Mouse (Mus musculus): ENCODE data around the gene Abce1. TPM values are rescaled to one million over a fixed set of nuclear protein-coding genes. Genes with fewer than 3 reads are reported as not detected.
A peak's percentile ranks its signal among the peaks of the same experiment; 100 is the strongest.

Gene Abce1
- total and polyA plus RNA-seq, 3 experiments = 15.4 to 46.4 (median 44.4) TPM

DNA sequence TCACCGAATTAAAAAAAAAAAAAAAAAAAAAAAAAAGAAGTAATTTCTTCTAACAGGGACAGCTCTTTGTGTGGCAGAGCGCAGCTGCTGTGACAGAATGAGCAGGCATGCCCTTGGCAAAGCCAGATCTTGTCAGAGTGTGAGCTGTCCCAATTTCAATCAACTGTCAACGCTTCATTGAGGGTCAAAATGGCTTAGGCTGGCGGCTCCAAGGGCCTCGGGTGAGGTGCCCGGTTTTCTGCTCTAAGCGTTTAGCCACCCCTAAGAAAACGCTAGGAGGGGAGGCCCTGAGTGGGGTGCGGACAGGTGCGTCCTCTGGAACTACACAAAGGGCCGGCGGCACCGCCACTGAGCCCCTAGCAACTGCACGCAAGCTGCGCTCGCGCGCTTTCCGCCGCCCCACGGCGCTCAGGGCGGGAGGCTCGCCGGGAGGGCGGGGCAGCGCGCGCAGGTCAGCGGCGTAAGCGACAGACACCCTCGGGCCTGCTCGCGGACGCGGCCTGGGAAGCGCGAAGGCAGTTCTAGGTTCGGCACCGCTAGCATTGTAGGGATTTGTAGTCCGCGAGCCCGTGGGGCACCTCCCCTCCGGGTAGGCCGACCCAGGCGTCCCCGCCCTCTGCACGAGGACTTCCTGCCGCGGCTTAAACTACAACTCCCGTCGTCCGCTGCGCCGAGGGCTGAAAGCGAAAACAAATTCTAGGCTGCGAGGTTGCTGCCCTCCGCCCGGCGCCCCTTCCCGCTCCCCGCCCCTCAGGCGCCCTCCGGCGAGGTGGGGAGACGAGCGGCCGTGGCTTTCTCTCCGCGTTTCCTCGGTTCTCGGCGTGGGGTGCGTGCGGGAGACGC is 72.6 kb downstream of the Abce1 start:
- peak overlapping the region; percentile 83 for H3K9ac ChIP-seq (ENCODE audit: low read depth, low read length)
- peak overlapping the region; percentile 95 for H3K4me3 ChIP-seq
- peak overlapping the region; percentile 95 for H3K27ac ChIP-seq
- WGBS = under 1% methylated on average over 77 of the region's 77 CpGs
- intact Hi-C loops (cut with DNase I) = loop anchor here (1.0 to 5.0 kb wide), 3 partner anchors 52 to 344 kb away; partner anchors contain the start of genes Abce1 and Anapc10
- 0 out of 2 replicates have a peak, but pooled peaks have one; percentile 9 for TF ChIP-seq CTCF (IDR thresholded peaks at IDR 0.05)
- peak; percentile 43; the same call in 1 of the 2 replicates for TF ChIP-seq EP300 (IDR thresholded peaks at IDR 0.05; ENCODE audit: insufficient read depth, low read depth, low read length)
- peak; percentile 80 for TF ChIP-seq POLR2A (IDR thresholded peaks at IDR 0.05; ENCODE audit: insufficient read depth, low read depth, low read length)
- peaks cover 3% of the 10 kb centered on the region; the same call in 1 of the 2 replicates for H3K4me1 ChIP-seq (ENCODE audit: control insufficient read depth, insufficient read depth, low read length)
- H3K79me2 ChIP-seq (replicated peaks; ENCODE audit: control insufficient read depth, insufficient read depth, low read length) = peaks cover 3% of the 10 kb centered on the region
- H3K36me3 ChIP-seq (ENCODE audit: control insufficient read depth, insufficient read depth, low read length) = peaks cover 15% of the 10 kb centered on the region
- H3K27me3 ChIP-seq (ENCODE audit: control insufficient read depth, insufficient read depth, low read length) = no peaks in the 10 kb centered on the region
- peak; percentile 98 to 100 for DNase-seq

DNA sequence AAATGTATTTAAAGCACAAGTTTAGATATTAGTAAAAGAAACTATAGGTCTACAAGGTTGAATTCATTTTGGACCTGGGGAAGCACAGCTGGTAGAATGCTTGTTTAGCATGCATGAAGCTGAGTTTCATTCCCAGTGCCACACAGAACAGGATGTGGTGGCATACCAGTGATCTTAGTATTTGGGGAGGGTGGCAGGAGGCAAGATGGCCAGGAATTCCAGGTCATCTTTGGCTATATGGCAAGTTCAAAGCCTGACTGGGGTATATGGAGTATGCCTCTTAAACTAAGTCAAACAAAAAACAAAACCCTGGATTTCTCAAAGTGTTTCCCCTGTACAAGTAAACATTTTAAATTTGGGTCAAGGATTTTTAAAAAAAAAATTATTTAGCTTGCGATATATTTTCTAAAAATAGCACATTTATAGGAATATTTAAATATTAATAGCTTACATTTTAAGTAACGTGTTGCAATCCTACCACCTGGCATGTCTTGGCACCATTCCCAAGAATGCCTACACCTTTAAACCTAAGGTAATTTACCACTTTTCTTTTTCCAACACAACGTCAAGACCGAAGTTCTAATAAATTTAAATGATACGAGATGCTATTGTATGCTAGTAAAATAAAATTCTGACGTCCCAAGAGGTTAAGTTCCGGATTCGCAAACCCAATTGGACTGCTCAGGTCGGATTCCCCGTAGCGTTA is 73.4 kb downstream of the Abce1 start:
- intact Hi-C loops (cut with DNase I) = loop anchor here (2.0 to 5.0 kb wide), 2 partner anchors 51 to 73 kb away; partner anchors contain the start of genes Abce1 and Anapc10
- WGBS = 4% methylated on average over 11 of the region's 11 CpGs

DNA sequence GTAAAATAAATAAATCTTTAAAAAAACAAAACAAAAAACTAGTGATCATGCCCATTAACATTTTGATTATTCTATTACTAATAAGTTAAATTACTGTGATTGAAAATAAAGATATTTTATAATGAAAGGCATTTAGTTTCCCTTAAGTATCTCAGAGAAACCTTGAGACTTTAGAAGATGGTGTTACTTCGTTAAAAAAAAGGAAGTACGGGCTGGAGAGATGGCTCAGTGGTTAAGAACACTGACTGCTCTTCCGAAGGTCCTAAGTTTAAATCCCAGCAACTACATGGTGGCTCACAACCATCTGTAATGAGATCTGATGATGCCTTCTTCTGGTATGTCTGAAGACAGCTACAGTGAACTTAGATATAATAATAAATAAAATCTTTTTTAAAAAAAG is 74.3 kb downstream of the Abce1 start:
- 87% methylated on average over 3 of the region's 3 CpGs for WGBS
- H3K27ac ChIP-seq = no peak overlapping the region
- no peak overlapping the region for H3K9ac ChIP-seq (ENCODE audit: low read depth, low read length)
- intact Hi-C loops (cut with DNase I) = loop anchor here (5.0 kb wide), 1 partner anchor 50 kb away; no protein-coding TSS in a partner anchor
- H3K27me3 ChIP-seq (ENCODE audit: control insufficient read depth, insufficient read depth, low read length) = no peaks in the 10 kb centered on the region
- H3K4me3 ChIP-seq = no peak overlapping the region
- TF ChIP-seq EP300 (IDR thresholded peaks at IDR 0.05; ENCODE audit: insufficient read depth, low read depth, low read length) (no peak), POLR2A (IDR thresholded peaks at IDR 0.05; ENCODE audit: insufficient read depth, low read depth, low read length) (no peak), CTCF (IDR thresholded peaks at IDR 0.05) (no peak)
- no peak for DNase-seq
- H3K4me1 ChIP-seq (ENCODE audit: control insufficient read depth, insufficient read depth, low read length) = peaks cover 3% of the 10 kb centered on the region; the same call in 1 of the 2 replicates
- peaks cover 1% of the 10 kb centered on the region; the same call in 1 of the 2 replicates for H3K79me2 ChIP-seq (replicated peaks; ENCODE audit: control insufficient read depth, insufficient read depth, low read length)
- H3K36me3 ChIP-seq (ENCODE audit: control insufficient read depth, insufficient read depth, low read length) = peaks cover 10% of the 10 kb centered on the region

More for the DNA sequence above, 73.4 kb downstream of the Abce1 start:
- Histone ChIP-seq H3K36me3 (ENCODE audit: control insufficient read depth, insufficient read depth, low read length) (peaks cover 14% of the 10 kb centered on the region), H3K79me2 (replicated peaks; ENCODE audit: control insufficient read depth, insufficient read depth, low read length) (peaks cover 3% of the 10 kb centered on the region; the same call in 1 of the 2 replicates), H3K4me3 (peak overlapping the region; percentile 95), H3K9ac (ENCODE audit: low read depth, low read length) (no peak overlapping the region; the same call in 1 of the 2 replicates), H3K27me3 (ENCODE audit: control insufficient read depth, insufficient read depth, low read length) (no peaks in the 10 kb centered on the region), H3K4me1 (ENCODE audit: control insufficient read depth, insufficient read depth, low read length) (peaks cover 3% of the 10 kb centered on the region; the same call in 1 of the 2 replicates), H3K27ac (peak overlapping the region; percentile 95)
- DNase-seq = no peak
- TF ChIP-seq POLR2A (IDR thresholded peaks at IDR 0.05; ENCODE audit: insufficient read depth, low read depth, low read length) (no peak), CTCF (IDR thresholded peaks at IDR 0.05) (no peak), EP300 (IDR thresholded peaks at IDR 0.05; ENCODE audit: insufficient read depth, low read depth, low read length) (no peak)

DNA sequence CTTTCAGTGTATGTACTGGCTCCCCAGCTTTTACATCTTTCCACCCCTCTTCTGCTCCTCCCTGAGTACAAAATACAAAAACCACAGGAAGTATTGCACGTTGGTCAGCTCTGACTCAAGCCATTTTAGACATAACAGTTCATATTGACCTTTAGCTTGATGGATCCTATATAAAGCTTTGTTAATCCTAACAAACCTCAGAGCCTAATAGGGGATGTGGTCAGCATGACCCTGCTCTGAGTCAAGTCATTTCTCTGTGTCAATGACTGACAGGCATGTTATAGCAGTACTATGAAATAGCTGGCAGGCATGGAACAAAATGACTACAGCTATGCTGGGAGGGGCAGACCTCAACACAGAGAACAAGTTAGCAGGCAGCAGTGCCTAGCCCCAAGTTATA is 75.4 kb downstream of the Abce1 start:
- Histone ChIP-seq H3K4me1 (ENCODE audit: control insufficient read depth, insufficient read depth, low read length) (no peaks in the 10 kb centered on the region), H3K27ac (no peak overlapping the region), H3K27me3 (ENCODE audit: control insufficient read depth, insufficient read depth, low read length) (no peaks in the 10 kb centered on the region), H3K79me2 (replicated peaks; ENCODE audit: control insufficient read depth, insufficient read depth, low read length) (no peaks in the 10 kb centered on the region), H3K4me3 (no peak overlapping the region), H3K9ac (ENCODE audit: low read depth, low read length) (no peak overlapping the region), H3K36me3 (ENCODE audit: control insufficient read depth, insufficient read depth, low read length) (peaks cover 3% of the 10 kb centered on the region)
- TF ChIP-seq EP300 (IDR thresholded peaks at IDR 0.05; ENCODE audit: insufficient read depth, low read depth, low read length) = no peak
- TF ChIP-seq CTCF (IDR thresholded peaks at IDR 0.05) = no peak
- no peak for TF ChIP-seq POLR2A (IDR thresholded peaks at IDR 0.05; ENCODE audit: insufficient read depth, low read depth, low read length)
- DNase-seq = no peak
- WGBS = 56% methylated on average over 1 of the region's 1 CpGs
- intact Hi-C loops (cut with DNase I) = loop anchor here (5.0 kb wide), 1 partner anchor 49 kb away; no protein-coding TSS in a partner anchor

DNA sequence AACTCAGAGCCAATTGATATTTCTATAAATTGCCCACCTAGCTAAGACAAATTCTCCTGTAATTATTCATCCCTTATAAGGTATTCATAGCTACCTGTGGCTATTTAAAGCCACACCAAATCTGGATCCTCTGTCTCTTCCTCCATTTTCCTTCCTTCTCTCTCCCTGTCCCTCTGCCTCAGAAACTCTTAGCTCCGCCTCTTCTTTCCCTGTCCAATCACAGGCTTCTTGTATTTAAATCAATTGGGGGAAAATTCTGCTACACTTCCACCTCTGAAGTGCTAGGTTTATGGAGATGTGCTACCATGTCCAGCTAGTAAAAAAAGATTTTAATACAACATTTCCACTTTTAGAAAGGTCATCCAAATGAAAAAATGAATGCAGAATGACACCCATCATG is 76.0 kb downstream of the Abce1 start:
- no peaks in the 10 kb centered on the region for H3K4me1 ChIP-seq (ENCODE audit: control insufficient read depth, insufficient read depth, low read length)
- H3K4me3 ChIP-seq = no peak overlapping the region
- no peak for TF ChIP-seq POLR2A (IDR thresholded peaks at IDR 0.05; ENCODE audit: insufficient read depth, low read depth, low read length)
- no peak for TF ChIP-seq CTCF (IDR thresholded peaks at IDR 0.05)
- no peak for TF ChIP-seq EP300 (IDR thresholded peaks at IDR 0.05; ENCODE audit: insufficient read depth, low read depth, low read length)
- WGBS = 100% methylated on average over 1 of the region's 1 CpGs
- no peak for DNase-seq
- H3K9ac ChIP-seq (ENCODE audit: low read depth, low read length) = no peak overlapping the region
- no peaks in the 10 kb centered on the region for H3K79me2 ChIP-seq (replicated peaks; ENCODE audit: control insufficient read depth, insufficient read depth, low read length)
- no peaks in the 10 kb centered on the region for H3K27me3 ChIP-seq (ENCODE audit: control insufficient read depth, insufficient read depth, low read length)
- no peaks in the 10 kb centered on the region for H3K36me3 ChIP-seq (ENCODE audit: control insufficient read depth, insufficient read depth, low read length)
- H3K27ac ChIP-seq = no peak overlapping the region
- intact Hi-C loops (cut with DNase I) = loop anchor here (5.0 kb wide), 1 partner anchor 48 kb away; no protein-coding TSS in a partner anchor

Other genes starting within 250 kb of the Abce1 start
- 10 to 100 TPM; 43.9 to 49.0 TPM for gene Otud4, start 72.1 kb downstream of the Abce1 start, total RNA-seq (2021)
- gene Otud4, start 72.1 kb downstream of the Abce1 start, polyA plus RNA-seq (2012; rRNA removed) = 19.1 and 27.5 TPM in 2 replicates
- 1 to 10 TPM; 5.3 to 5.5 TPM for gene Anapc10, start 80 bp upstream of the Abce1 start, total RNA-seq (2021)
- gene Anapc10, start 80 bp upstream of the Abce1 start, polyA plus RNA-seq (2012; rRNA removed) = 2.0 and 2.1 TPM in 2 replicates